Mouse (Mus musculus) kidney, embryonic 14.5 days (tissue): ENCODE data around the gene Slc39a11. TPM values are rescaled to one million over a fixed set of nuclear protein-coding genes. Genes with fewer than 3 reads are reported as not detected.

Source experiments
- ATAC-seq: fragments of 200-750 bp; cut with Nextera tagmentation; 2 replicates; pipeline ENCODE4 v1.8.0; 2017; ENCODE audit warnings: moderate number of reproducible peaks, mild to moderate bottlenecking, moderate TSS enrichment, moderate library complexity; ENCODE audit not compliant: low FRiP score, low TSS enrichment
- H3K27ac ChIP-seq: fragments of 300-500 bp; sonication (generic); 2 replicates; pipeline ENCODE4 v1.5.1; 2014; ENCODE audit warnings: low read depth, mild to moderate bottlenecking, low read length, moderate library complexity, mixed read lengths
- H3K27me3 ChIP-seq: fragments of 300-500 bp; sonication (generic); 2 replicates; pipeline ENCODE4 v1.6.1; 2014; ENCODE audit warnings: mild to moderate bottlenecking, low read length; ENCODE audit not compliant: control insufficient read depth, insufficient read depth
- H3K36me3 ChIP-seq: fragments of 300-500 bp; sonication (generic); 2 replicates; pipeline ENCODE4 v1.6.1; 2014; ENCODE audit warnings: low read length, mixed read lengths; ENCODE audit not compliant: control insufficient read depth, insufficient read depth
- H3K4me1 ChIP-seq: fragments of 300-500 bp; sonication (generic); 2 replicates; pipeline ENCODE4 v1.6.1; 2014; ENCODE audit warnings: low read length, mixed read lengths; ENCODE audit not compliant: control insufficient read depth, insufficient read depth
- H3K4me2 ChIP-seq: fragments of 300-500 bp; sonication (generic); replicated peaks from 2 replicates; pipeline ENCODE4 v1.6.1; 2014; ENCODE audit warnings: low read depth, mild to moderate bottlenecking, low read length
- H3K4me3 ChIP-seq: fragments of 300-500 bp; sonication (generic); 2 replicates; pipeline ENCODE4 v1.5.1; 2014; ENCODE audit warnings: mild to moderate bottlenecking, low read length
- H3K9ac ChIP-seq: fragments of 300-500 bp; sonication (generic); 2 replicates; pipeline ENCODE4 v1.6.1; 2014; ENCODE audit warnings: low read depth, mild to moderate bottlenecking, low read length, moderate library complexity
- H3K9me3 ChIP-seq: fragments of 300-500 bp; sonication (generic); 2 replicates; pipeline ENCODE4 v1.6.1; 2016; ENCODE audit warnings: low read length; ENCODE audit not compliant: control insufficient read depth
- WGBS: fragments of 180-500 bp; shearing (Covaris S2); extraction: QIAGEN DNeasy Blood & Tissue Kit; methylation state at CpG from one replicate; pipeline ENCODE4 v1.1.7; 2014; 5-methylcytosine and 5-hydroxymethylcytosine counted together
- polyA plus RNA-seq: library from polyadenylated mRNA; unstranded; fragments of >200 nt; fragmentation: Nextera tagmentation; extraction: Ambion mirVana; gene quantifications from 2 replicates; pipeline ENCODE4 v1.2.1, GENCODE M21; 2014

Gene Slc39a11
- polyA plus RNA-seq, 1 experiment from 2014 or later, result 16.4 TPM

GRCm38 (mm10) chr11:113500631-113501305 lies 149.1 kb downstream of the Slc39a11 start:
- 73% methylated on average over 20 of the region's 20 CpGs for WGBS
- no peaks in the 10 kb centered on the region for H3K9me3 ChIP-seq
- ATAC-seq, result no peak
- no peak overlapping the region for H3K4me3 ChIP-seq
- H3K27me3 ChIP-seq, result no peaks in the 10 kb centered on the region
- no peak overlapping the region for H3K9ac ChIP-seq
- peaks cover 5% of the 10 kb centered on the region; the same call in 1 of the 2 replicates for H3K4me1 ChIP-seq
- H3K36me3 ChIP-seq, result no peaks in the 10 kb centered on the region
- H3K4me2 ChIP-seq, result no peak overlapping the region
- H3K27ac ChIP-seq, result no peak overlapping the region

DNA sequence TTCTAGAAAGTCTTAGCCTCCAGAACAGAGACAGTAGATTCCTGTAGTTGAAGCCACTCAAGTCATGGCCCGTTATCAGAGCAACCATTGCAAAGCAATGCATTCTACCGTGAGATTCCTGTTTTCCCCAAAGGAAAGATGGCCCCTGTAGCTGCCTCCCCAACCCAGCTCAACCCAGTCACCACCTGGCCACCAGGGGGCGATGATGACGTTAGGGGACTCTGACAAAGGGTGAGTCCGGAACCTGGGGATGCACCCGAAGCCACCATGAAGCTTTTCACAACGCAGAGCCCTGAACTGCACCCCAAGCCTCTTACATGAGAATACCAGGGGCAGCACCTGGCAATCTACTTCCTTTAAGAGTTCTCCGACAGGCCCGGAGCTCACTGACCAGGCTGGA lies 151.0 kb downstream of the Slc39a11 start:
- Histone ChIP-seq H3K27me3 (no peaks in the 10 kb centered on the region), H3K9me3 (no peaks in the 10 kb centered on the region), H3K27ac (no peak overlapping the region), H3K9ac (no peak overlapping the region), H3K4me1 (peaks cover 5% of the 10 kb centered on the region; the same call in 1 of the 2 replicates), H3K36me3 (no peaks in the 10 kb centered on the region), H3K4me3 (no peak overlapping the region), H3K4me2 (no peak overlapping the region)
- 66% methylated on average over 9 of the region's 9 CpGs for WGBS
- no peak for ATAC-seq

GRCm38 (mm10) chr11:113494021-113494546 lies 155.8 kb downstream of the Slc39a11 start:
- H3K27me3 ChIP-seq, result no peaks in the 10 kb centered on the region
- no peak for ATAC-seq

GRCm38 (mm10) chr11:113490530-113491520 lies 159.1 kb downstream of the Slc39a11 start:
- ATAC-seq, result no peak
- no peak overlapping the region for H3K9ac ChIP-seq
- no peak overlapping the region for H3K27ac ChIP-seq
- no peak overlapping the region for H3K4me3 ChIP-seq
- WGBS, result 72% methylated on average over 20 of the region's 20 CpGs
- H3K4me2 ChIP-seq, result no peak overlapping the region
- no peaks in the 10 kb centered on the region for H3K9me3 ChIP-seq
- no peaks in the 10 kb centered on the region for H3K4me1 ChIP-seq
- H3K27me3 ChIP-seq, result no peaks in the 10 kb centered on the region
- no peaks in the 10 kb centered on the region for H3K36me3 ChIP-seq

More at GRCm38 (mm10) chr11:113494021-113494546, 155.8 kb downstream of the Slc39a11 start:
- no peak overlapping the region for H3K4me2 ChIP-seq
- no peaks in the 10 kb centered on the region for H3K9me3 ChIP-seq
- no peaks in the 10 kb centered on the region for H3K36me3 ChIP-seq
- no peaks in the 10 kb centered on the region for H3K4me1 ChIP-seq
- whole genome bisulfite sequencing, result 80% methylated on average over 12 of the region's 12 CpGs
- H3K9ac ChIP-seq, result no peak overlapping the region
- no peak overlapping the region for H3K4me3 ChIP-seq
- no peak overlapping the region for H3K27ac ChIP-seq

- no peak for ATAC-seq
Observed at GRCm38 (mm10) chr11:113487603-113488335, 162.1 kb downstream of the Slc39a11 start.

DNA sequence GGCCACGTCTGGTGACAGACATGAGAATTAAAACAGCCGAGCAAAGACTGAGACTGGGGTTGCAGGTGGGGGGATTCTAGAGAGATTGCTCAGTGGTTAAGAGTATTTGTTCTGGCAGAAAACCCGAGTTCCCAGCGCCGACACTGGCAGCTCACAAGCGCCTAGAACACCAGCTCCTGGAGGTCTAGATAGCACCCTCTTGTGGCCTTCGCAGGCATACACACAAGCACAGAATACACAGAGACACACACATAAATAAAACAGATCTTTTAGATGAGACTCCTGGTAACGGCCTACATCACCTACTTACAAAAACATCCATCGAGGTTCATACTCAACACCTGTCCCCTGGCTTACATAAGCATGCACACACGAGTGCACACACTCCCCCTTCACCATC lies 165.8 kb downstream of the Slc39a11 start:
- Histone ChIP-seq H3K9me3 (no peaks in the 10 kb centered on the region), H3K9ac (no peak overlapping the region), H3K4me1 (no peaks in the 10 kb centered on the region), H3K36me3 (no peaks in the 10 kb centered on the region), H3K27ac (no peak overlapping the region), H3K4me3 (no peak overlapping the region), H3K27me3 (no peaks in the 10 kb centered on the region), H3K4me2 (no peak overlapping the region)
- no peak for ATAC-seq
- 87% methylated on average over 10 of the region's 10 CpGs for WGBS

More at GRCm38 (mm10) chr11:113487603-113488335, 162.1 kb downstream of the Slc39a11 start:
- 28% methylated on average over 8 of the region's 8 CpGs for WGBS
- Histone ChIP-seq H3K27ac (no peak overlapping the region), H3K4me2 (no peak overlapping the region), H3K36me3 (no peaks in the 10 kb centered on the region), H3K9me3 (no peaks in the 10 kb centered on the region), H3K9ac (no peak overlapping the region), H3K4me3 (no peak overlapping the region), H3K27me3 (no peaks in the 10 kb centered on the region), H3K4me1 (no peaks in the 10 kb centered on the region)

DNA sequence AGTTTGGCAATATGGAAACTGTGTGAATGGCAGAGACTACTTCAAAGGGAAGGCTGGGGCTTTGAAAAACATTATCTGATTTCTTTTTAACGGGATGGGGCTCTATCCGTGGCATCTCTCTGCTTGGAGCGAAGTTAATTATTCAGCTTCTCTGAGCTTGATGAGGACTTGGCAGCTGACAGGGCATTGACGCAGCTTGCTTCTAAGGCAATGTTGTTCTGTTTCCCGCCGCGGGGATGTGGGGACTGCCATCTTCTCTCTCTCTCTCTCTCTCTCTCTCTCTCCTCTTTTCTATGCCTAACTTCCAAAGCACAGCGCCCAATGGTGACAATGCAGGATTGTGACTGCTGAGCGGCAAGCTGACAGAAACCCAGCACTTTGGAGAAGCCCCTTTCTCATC lies 172.3 kb downstream of the Slc39a11 start:
- no peaks in the 10 kb centered on the region for H3K9me3 ChIP-seq
- no peaks in the 10 kb centered on the region for H3K27me3 ChIP-seq
- H3K27ac ChIP-seq, result no peak overlapping the region
- no peaks in the 10 kb centered on the region for H3K36me3 ChIP-seq
- no peak for ATAC-seq
- WGBS, result 70% methylated on average over 9 of the region's 9 CpGs
- no peak overlapping the region for H3K4me2 ChIP-seq
- no peak overlapping the region for H3K4me3 ChIP-seq
- no peaks in the 10 kb centered on the region for H3K4me1 ChIP-seq
- H3K9ac ChIP-seq, result no peak overlapping the region

GRCm38 (mm10) chr11:113476720-113477119 lies 173.2 kb downstream of the Slc39a11 start:
- no peak overlapping the region for H3K27ac ChIP-seq
- ATAC-seq, result no peak
- H3K4me1 ChIP-seq, result no peaks in the 10 kb centered on the region
- no peaks in the 10 kb centered on the region for H3K27me3 ChIP-seq
- H3K9ac ChIP-seq, result no peak overlapping the region
- H3K4me3 ChIP-seq, result no peak overlapping the region
- H3K9me3 ChIP-seq, result no peaks in the 10 kb centered on the region
- WGBS, result 36% methylated on average over 9 of the region's 9 CpGs
- no peak overlapping the region for H3K4me2 ChIP-seq
- no peaks in the 10 kb centered on the region for H3K36me3 ChIP-seq
